Mouse (Mus musculus) stomach, embryonic 15.5 days (tissue): ENCODE data around the gene 4933415A04Rik. TPM values are rescaled to one million over a fixed set of nuclear protein-coding genes. Genes with fewer than 3 reads are reported as not detected.

Experiments
- ATAC-seq: fragments of 200-750 bp; cut with Nextera tagmentation; 2 replicates; pipeline ENCODE4 v1.8.0; 2017; ENCODE audit warnings: low read depth, moderate number of reproducible peaks, moderate TSS enrichment; ENCODE audit not compliant: insufficient read depth, low FRiP score
- H3K27ac ChIP-seq: fragments of 300-500 bp; sonication (generic); 2 replicates; pipeline ENCODE4 v1.5.1; 2015; ENCODE audit warnings: mild to moderate bottlenecking, inconsistent platforms
- H3K27me3 ChIP-seq: fragments of 300-500 bp; sonication (generic); replicated peaks from 2 replicates; pipeline ENCODE4 v1.6.1; 2015; ENCODE audit warnings: inconsistent platforms
- H3K36me3 ChIP-seq: fragments of 300-500 bp; sonication (generic); 2 replicates; pipeline ENCODE4 v1.6.1; 2015; ENCODE audit warnings: inconsistent platforms
- H3K4me1 ChIP-seq: fragments of 300-500 bp; sonication (generic); 2 replicates; pipeline ENCODE4 v1.6.1; 2015; ENCODE audit warnings: inconsistent platforms
- H3K4me2 ChIP-seq: fragments of 300-500 bp; sonication (generic); 2 replicates; pipeline ENCODE4 v1.6.1; 2015; ENCODE audit warnings: mild to moderate bottlenecking, inconsistent platforms
- H3K4me3 ChIP-seq: fragments of 300-500 bp; sonication (generic); replicated peaks from 2 replicates; pipeline ENCODE4 v1.5.1; 2015; ENCODE audit warnings: inconsistent platforms
- H3K9ac ChIP-seq: fragments of 300-500 bp; sonication (generic); 2 replicates; pipeline ENCODE4 v1.6.1; 2015; ENCODE audit warnings: inconsistent platforms
- H3K9me3 ChIP-seq: fragments of 300-500 bp; sonication (generic); 2 replicates; pipeline ENCODE4 v1.6.1; 2016; ENCODE audit warnings: inconsistent platforms
- WGBS: fragments of 180-500 bp; shearing (Covaris S2); methylation state at CpG from one replicate; pipeline ENCODE4 v1.1.7; 2015; 5-methylcytosine and 5-hydroxymethylcytosine counted together
- polyA plus RNA-seq: library from polyadenylated mRNA; unstranded; fragments of >200 nt; fragmentation: Nextera tagmentation; extraction: Ambion mirVana; gene quantifications from 2 replicates; pipeline ENCODE4 v1.2.1, GENCODE M21; 2015

Gene 4933415A04Rik
- polyA plus RNA-seq, 1 experiment from 2014 or later = 3.5 TPM

GRCm38 (mm10) chr11:43552675-43553074 is 34.2 kb upstream of the 4933415A04Rik start:
- no peak overlapping the region for H3K9ac ChIP-seq
- 0 out of 2 replicates have a peak, but pooled peaks cover 4% of the 10 kb centered on the region for H3K36me3 ChIP-seq
- ATAC-seq = no peak
- no peak overlapping the region for H3K4me2 ChIP-seq
- 88% methylated on average over 6 of the region's 6 CpGs for WGBS
- H3K27ac ChIP-seq = no peak overlapping the region
- H3K27me3 ChIP-seq = no peaks in the 10 kb centered on the region
- no peaks in the 10 kb centered on the region for H3K9me3 ChIP-seq
- H3K4me1 ChIP-seq = peaks cover 23% of the 10 kb centered on the region
- no peak overlapping the region for H3K4me3 ChIP-seq

DNA sequence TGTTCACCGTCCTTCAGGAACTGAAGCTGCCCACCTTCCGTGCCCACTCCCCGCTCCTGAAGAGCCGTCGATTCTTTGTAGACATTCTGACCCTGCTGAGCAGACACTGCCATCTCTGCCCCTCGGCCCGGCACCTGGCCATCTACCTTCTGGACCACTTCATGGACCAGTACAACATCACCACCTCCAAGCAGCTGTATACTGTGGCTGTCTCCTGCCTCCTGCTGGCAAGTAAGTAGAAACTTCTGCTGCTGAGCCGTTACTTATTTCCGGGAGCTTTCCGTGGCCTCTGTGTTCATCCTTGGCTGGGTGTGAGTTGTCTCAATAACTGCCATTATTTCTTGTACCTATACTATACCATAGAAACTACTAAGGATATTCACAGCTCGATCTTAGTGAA is 30.3 kb upstream of the 4933415A04Rik start:
- Histone ChIP-seq H3K4me3 (no peak overlapping the region), H3K27ac (no peak overlapping the region), H3K4me1 (peaks cover 3% of the 10 kb centered on the region; the same call in 1 of the 2 replicates), H3K4me2 (no peak overlapping the region), H3K9ac (no peak overlapping the region), H3K27me3 (no peaks in the 10 kb centered on the region), H3K36me3 (peaks cover 14% of the 10 kb centered on the region; the same call in 1 of the 2 replicates), H3K9me3 (no peaks in the 10 kb centered on the region)
- WGBS = 84% methylated on average over 11 of the region's 11 CpGs
- ATAC-seq = no peak

DNA sequence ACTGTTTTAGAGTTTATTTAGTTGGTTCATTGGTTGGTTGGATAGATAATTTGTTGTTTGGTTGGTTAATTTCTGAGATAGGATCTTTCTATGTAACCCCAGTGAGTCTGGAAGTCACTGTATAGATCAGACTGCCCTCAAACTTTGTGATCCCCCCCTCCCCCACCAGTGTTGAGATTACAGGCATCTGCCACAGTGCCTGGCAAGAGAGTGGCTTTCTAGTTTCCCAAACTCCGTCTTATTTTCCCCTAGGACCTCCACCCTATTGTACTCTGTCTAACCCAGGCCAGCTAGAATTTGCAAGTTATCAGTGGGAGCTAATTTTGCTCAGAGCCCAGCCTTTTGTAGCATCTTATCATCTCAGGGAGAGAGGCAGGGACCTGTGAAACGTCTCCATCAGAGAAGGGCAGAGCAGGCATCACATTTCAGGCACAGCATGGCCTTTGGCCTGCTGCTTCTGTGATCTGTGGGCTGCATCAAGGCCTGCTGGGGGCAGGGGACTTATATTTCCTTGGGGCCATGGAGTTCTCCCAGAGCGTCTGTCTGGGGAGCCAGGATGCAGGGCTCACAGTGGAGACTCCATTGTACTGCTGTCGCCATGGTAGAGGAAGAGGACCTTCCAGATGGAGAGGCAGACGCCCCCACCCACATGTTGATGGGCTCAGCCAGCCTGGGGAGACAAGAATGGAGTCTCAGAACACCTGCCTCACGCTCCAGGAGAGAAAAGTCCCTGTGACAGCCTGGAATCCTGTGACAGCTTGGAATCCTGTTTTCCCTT is 27.1 kb upstream of the 4933415A04Rik start:
- 23% methylated on average over 5 of the region's 6 CpGs for WGBS
- H3K36me3 ChIP-seq = peaks cover 14% of the 10 kb centered on the region; the same call in 1 of the 2 replicates
- H3K27ac ChIP-seq = no peak overlapping the region
- ATAC-seq = no peak
- H3K4me2 ChIP-seq = no peak overlapping the region
- H3K4me1 ChIP-seq = 0 out of 2 replicates have a peak, but pooled peaks cover 4% of the 10 kb centered on the region
- no peak overlapping the region for H3K9ac ChIP-seq
- H3K9me3 ChIP-seq = no peaks in the 10 kb centered on the region
- H3K27me3 ChIP-seq = no peaks in the 10 kb centered on the region
- no peak overlapping the region for H3K4me3 ChIP-seq

- H3K9me3 ChIP-seq = no peaks in the 10 kb centered on the region
- no peaks in the 10 kb centered on the region for H3K27me3 ChIP-seq
- 50% methylated on average over 10 of the region's 10 CpGs for WGBS
- H3K9ac ChIP-seq = no peak overlapping the region
- no peak overlapping the region for H3K4me3 ChIP-seq
- H3K36me3 ChIP-seq = no peaks in the 10 kb centered on the region
- peak; percentile 76; the same call in 1 of the 2 replicates for ATAC-seq
- H3K4me1 ChIP-seq = peaks cover 13% of the 10 kb centered on the region
- H3K27ac ChIP-seq = no peak overlapping the region; the same call in 1 of the 2 replicates
- H3K4me2 ChIP-seq = no peak overlapping the region
These were observed 23.1 kb upstream of the 4933415A04Rik start for GRCm38 (mm10) chr11:43563654-43564244.

GRCm38 (mm10) chr11:43565414-43565813 is 21.4 kb upstream of the 4933415A04Rik start:
- no peaks in the 10 kb centered on the region for H3K9me3 ChIP-seq
- H3K4me2 ChIP-seq = no peak overlapping the region
- H3K9ac ChIP-seq = no peak overlapping the region
- H3K27ac ChIP-seq = no peak overlapping the region
- no peaks in the 10 kb centered on the region for H3K27me3 ChIP-seq
- WGBS = 45% methylated on average over 2 of the region's 2 CpGs
- no peaks in the 10 kb centered on the region for H3K36me3 ChIP-seq
- no peak overlapping the region for H3K4me3 ChIP-seq
- ATAC-seq = no peak
- peaks cover 13% of the 10 kb centered on the region for H3K4me1 ChIP-seq

DNA sequence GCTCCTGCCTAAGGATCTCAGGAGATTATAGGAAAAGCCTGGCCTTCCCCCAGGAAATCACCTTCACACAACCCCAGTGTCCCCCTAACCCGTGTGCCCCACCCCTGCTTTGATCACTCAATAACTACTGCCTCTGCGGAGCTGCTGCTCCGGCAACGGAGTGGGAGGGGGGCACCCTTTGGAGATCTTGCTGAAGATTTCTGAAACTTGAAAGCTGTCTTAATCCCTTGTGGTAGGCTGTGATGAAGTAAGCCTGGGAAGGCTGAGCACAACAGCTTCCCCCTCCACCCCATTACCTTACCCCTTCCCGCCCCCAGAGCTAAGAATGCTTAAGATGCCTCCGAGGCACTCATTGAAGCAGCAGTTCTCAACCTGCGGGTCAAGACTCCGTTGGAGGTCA is 21.0 kb upstream of the 4933415A04Rik start:
- no peak overlapping the region for H3K27ac ChIP-seq
- no peak overlapping the region for H3K4me3 ChIP-seq
- peaks cover 13% of the 10 kb centered on the region for H3K4me1 ChIP-seq
- no peak overlapping the region for H3K9ac ChIP-seq
- no peak overlapping the region for H3K4me2 ChIP-seq
- no peak for ATAC-seq
- no peaks in the 10 kb centered on the region for H3K36me3 ChIP-seq
- no peaks in the 10 kb centered on the region for H3K9me3 ChIP-seq
- H3K27me3 ChIP-seq = no peaks in the 10 kb centered on the region
- 22% methylated on average over 8 of the region's 8 CpGs for WGBS

DNA sequence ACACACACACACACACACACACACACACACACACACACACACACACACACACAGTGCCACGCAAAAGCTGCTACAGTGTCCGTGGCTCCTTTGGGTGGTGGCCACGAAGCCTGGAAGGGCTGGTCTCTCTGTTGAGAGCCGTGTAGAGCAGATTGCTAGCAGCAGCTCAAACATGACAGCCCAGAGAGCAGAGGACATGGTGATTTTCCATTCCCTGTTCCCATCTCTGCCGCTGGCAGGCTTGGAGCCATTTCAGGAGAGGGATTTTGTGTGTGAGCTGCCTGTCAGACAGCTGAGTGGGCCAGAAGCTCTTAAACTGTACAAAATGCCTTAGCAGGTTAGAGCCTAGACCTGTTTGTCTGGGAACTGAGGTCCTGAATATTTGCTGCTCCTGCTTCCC is 20.1 kb upstream of the 4933415A04Rik start:
- Histone ChIP-seq H3K9me3 (no peaks in the 10 kb centered on the region), H3K27me3 (no peaks in the 10 kb centered on the region), H3K4me1 (peaks cover 13% of the 10 kb centered on the region), H3K4me3 (no peak overlapping the region), H3K36me3 (no peaks in the 10 kb centered on the region), H3K9ac (no peak overlapping the region), H3K4me2 (no peak overlapping the region), H3K27ac (no peak overlapping the region)
- no peak for ATAC-seq
- WGBS = 68% methylated on average over 5 of the region's 5 CpGs

GRCm38 (mm10) chr11:43568263-43568662 is 18.6 kb upstream of the 4933415A04Rik start:
- no peaks in the 10 kb centered on the region for H3K27me3 ChIP-seq
- no peaks in the 10 kb centered on the region for H3K9me3 ChIP-seq
- 65% methylated on average over 5 of the region's 5 CpGs for WGBS
- H3K4me2 ChIP-seq = no peak overlapping the region
- H3K9ac ChIP-seq = no peak overlapping the region
- peaks cover 13% of the 10 kb centered on the region for H3K4me1 ChIP-seq
- no peaks in the 10 kb centered on the region for H3K36me3 ChIP-seq
- no peak for ATAC-seq
- no peak overlapping the region for H3K4me3 ChIP-seq
- no peak overlapping the region; the same call in 1 of the 2 replicates for H3K27ac ChIP-seq

DNA sequence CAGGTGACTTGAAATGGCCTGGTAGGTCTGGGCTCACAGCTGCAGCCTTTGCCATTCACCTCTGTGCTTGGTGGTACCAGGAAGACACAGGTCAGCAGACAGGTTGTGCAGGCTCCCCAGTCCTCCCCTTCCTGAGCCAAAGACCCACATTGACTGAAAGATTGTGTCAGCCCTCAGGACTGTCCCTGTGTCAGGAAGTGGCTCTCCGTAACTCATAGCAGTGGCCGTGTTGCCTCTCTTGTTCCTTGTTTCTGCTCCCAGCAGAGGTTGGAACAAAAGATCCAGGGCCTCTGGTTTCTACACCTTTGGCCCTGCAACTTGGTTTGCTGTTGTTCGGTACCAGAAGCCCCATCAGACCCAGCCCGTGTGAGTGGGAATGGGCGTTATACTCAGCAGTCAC is 17.7 kb upstream of the 4933415A04Rik start:
- 73% methylated on average over 5 of the region's 5 CpGs for WGBS
- H3K36me3 ChIP-seq = no peaks in the 10 kb centered on the region
- H3K9ac ChIP-seq = no peak overlapping the region
- H3K9me3 ChIP-seq = no peaks in the 10 kb centered on the region
- H3K27me3 ChIP-seq = no peaks in the 10 kb centered on the region
- peaks cover 8% of the 10 kb centered on the region for H3K4me1 ChIP-seq
- no peak overlapping the region for H3K4me2 ChIP-seq
- ATAC-seq = no peak
- 0 out of 2 replicates have a peak overlapping the region, but pooled peaks have one; percentile 5 for H3K27ac ChIP-seq
- no peak overlapping the region for H3K4me3 ChIP-seq

GRCm38 (mm10) chr11:43569595-43569994 is 17.2 kb upstream of the 4933415A04Rik start:
- peak; percentile 18; the same call in 1 of the 2 replicates for ATAC-seq
- Histone ChIP-seq H3K4me3 (no peak overlapping the region), H3K9me3 (no peaks in the 10 kb centered on the region), H3K9ac (no peak overlapping the region), H3K4me2 (no peak overlapping the region), H3K27me3 (no peaks in the 10 kb centered on the region), H3K36me3 (no peaks in the 10 kb centered on the region), H3K4me1 (peaks cover 8% of the 10 kb centered on the region), H3K27ac (0 out of 2 replicates have a peak overlapping the region, but pooled peaks have one; percentile 5)
- WGBS = 71% methylated on average over 11 of the region's 11 CpGs

GRCm38 (mm10) chr11:43575061-43575375 is 11.8 kb upstream of the 4933415A04Rik start:
- WGBS = 19% methylated on average over 3 of the region's 3 CpGs
- H3K27me3 ChIP-seq = no peaks in the 10 kb centered on the region
- no peaks in the 10 kb centered on the region for H3K9me3 ChIP-seq
- H3K4me2 ChIP-seq = no peak overlapping the region
- no peak overlapping the region for H3K4me3 ChIP-seq
- no peak overlapping the region for H3K9ac ChIP-seq
- peak overlapping the region; percentile 74; the same call in 1 of the 2 replicates for H3K27ac ChIP-seq
- no peaks in the 10 kb centered on the region for H3K36me3 ChIP-seq
- peaks cover 13% of the 10 kb centered on the region for H3K4me1 ChIP-seq
- no peak for ATAC-seq
